Mouse (Mus musculus): ENCODE measurements around the gene Abca12. TPM values are rescaled to one million over a fixed set of nuclear protein-coding genes. Genes with fewer than 3 reads are reported as not detected.

Gene Abca12
- polyA plus RNA-seq, 1 experiment from 2014 or later = not detected

DNA sequence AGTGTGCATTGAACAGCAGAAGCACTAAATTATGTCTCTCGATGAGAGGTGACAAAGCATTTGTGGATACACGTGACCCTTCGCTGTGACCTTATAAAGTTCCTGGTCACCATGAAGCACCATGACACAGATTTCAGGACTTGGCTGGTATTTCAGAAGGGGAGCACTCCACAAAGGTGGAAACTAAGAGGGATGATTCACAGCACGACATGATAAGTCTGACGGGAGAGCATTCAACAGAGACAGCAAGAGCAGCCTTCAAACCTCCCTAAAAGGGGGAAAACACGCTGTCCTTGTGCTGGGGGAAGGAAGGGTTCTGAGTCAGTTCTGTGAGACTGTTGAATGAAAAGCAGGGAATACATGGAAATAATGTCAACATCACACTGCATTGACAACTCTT, 218.5 kb downstream of the Abca12 start:
- DNase-seq (ENCODE audit: low spot score) = no peak

DNA sequence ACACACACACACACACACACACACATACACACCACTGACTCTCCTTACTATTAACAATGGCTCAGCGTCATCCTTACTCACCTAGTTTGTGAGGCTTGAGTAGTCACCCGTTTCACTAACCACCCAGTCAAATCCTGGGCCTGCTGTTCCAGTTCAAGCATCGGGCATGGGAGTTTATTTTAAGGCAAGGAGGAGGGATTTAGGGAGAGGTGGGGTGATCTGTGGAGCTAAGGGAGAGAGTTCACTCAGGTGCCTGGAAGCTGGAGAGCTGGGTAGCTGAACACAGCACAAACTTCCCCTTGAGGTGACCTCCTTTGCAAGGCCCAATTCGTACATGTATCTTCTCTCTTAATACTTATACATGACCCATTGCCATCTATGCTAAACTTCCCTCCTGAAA, 219.4 kb downstream of the Abca12 start:
- no peak for DNase-seq (ENCODE audit: low spot score)

DNA sequence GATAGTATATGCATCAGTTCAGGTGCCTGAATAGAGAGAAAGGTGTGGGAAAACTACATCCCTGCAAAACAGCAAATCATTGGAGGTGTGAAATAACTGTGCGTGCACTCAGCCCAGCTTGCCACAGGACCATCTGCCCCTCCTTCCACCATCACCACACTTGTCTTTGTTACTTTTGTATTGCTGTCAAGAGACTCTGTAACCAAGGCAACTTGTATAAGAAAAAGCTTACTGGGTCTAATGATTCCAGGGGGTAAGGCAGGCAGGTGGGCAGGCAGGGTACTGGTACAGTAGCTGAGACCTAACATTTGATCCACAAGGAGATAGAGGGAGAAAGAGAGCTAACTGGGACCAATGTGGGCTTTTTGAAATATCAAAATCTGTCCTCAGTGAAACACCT, 220.8 kb downstream of the Abca12 start:
- DNase-seq (ENCODE audit: low spot score) = no peak

Other genes with a start within 250 kb of the Abca12 start
- gene Atic, start 142.2 kb upstream of the Abca12 start, polyA plus RNA-seq (2015; fragmentation: Nextera tagmentation; extraction: Ambion mirVana) = 80.8 and 92.4 TPM in 2 replicates
- gene Fn1, start 238.3 kb upstream of the Abca12 start, polyA plus RNA-seq (2015; fragmentation: Nextera tagmentation; extraction: Ambion mirVana) = 34.2 and 39.1 TPM in 2 replicates

Measured in thymus, postnatal 0 days (tissue).